Comparison of ENCODE assay signal across 28 mouse cellular contexts in the genomic region with DNA sequence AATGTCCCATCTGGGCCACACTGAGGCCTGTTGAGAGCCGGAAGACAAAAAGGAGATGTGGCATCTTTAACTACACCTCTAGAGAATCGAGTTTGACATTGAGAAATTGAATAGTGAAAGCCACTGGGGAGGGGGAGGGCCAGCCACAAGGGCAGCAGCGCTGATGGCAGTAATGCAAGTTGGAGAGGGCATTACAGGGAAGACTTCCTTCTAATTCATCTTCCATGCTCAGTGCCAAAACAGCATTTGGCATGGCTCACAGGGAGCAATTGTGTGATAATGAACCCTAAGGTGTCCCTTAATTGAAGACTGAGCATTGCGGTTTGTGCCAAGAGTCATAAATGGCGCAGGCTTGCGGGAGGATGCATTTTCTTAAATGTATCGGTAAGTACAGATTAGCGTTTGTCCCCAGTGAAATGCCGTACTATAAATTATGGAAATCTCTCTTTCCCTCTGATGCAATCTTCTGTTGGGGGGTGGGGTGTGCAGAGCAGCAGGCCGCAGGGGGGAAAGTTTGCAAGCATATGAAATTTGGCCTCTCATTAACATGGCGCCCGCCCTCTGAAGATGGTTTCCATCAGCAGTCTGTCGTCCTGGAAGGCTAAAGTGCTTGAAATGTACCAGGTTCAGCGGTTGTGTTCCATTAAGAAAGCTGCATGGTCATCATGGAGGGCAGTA. TPM values are rescaled to one million over a fixed set of nuclear protein-coding genes. Genes with fewer than 3 reads are reported as not detected.
A peak's percentile ranks its signal among the peaks of the same experiment; 100 is the strongest.
DNase-seq lines count a peak whose midpoint lies in the region; ATAC-seq and TF ChIP-seq lines count a peak whose summit lies in the region.
"Had no signal": no experiment of that assay in that cellular context is flagged by ENCODE, and none has a peak within 500 bp of the region (broad histone marks: within the 10 kb centered on the region; RNA-seq: fewer than 3 reads in every experiment).

No protein-coding gene starts in this region.

- H3K4me2 ChIP-seq in midbrain, postnatal 0 days (ENCODE audit: low read depth, low read length, poor library complexity, severe bottlenecking): no peak overlapping the region
- H3K4me2 ChIP-seq in midbrain, embryonic 13.5 days (replicated peaks): no peak overlapping the region
- H3K4me2 ChIP-seq in hindbrain, postnatal 0 days (ENCODE audit: low read depth, low read length): no peak overlapping the region
- H3K4me2 ChIP-seq: embryonic facial prominence, embryonic 13.5 days; forebrain, embryonic 13.5 days; heart, embryonic 13.5 days; liver, embryonic 15.5 days; lung, embryonic 15.5 days had no signal

- H3K4me3 ChIP-seq in midbrain, postnatal 0 days (ENCODE audit: low read depth, low read length): no peak overlapping the region
- no peak overlapping the region for H3K4me3 ChIP-seq in midbrain, embryonic 13.5 days (replicated peaks)
- H3K4me3 ChIP-seq in hindbrain, postnatal 0 days (ENCODE audit: low read length): no peak overlapping the region
- no peak overlapping the region for H3K4me3 ChIP-seq in kidney, adult 2 months (ENCODE audit: insufficient read depth, low read depth, low read length)
- H3K4me3 ChIP-seq: embryonic facial prominence, embryonic 13.5 days; forebrain, embryonic 13.5 days; heart, adult 2 months; heart, embryonic 13.5 days; limb, embryonic 10.5 days; liver, embryonic 15.5 days; lung, embryonic 15.5 days had no signal

- H3K9ac ChIP-seq in midbrain, postnatal 0 days (replicated peaks; ENCODE audit: low read length, poor library complexity, severe bottlenecking): no peak overlapping the region
- H3K9ac ChIP-seq in midbrain, embryonic 13.5 days (replicated peaks): no peak overlapping the region
- H3K9ac ChIP-seq in hindbrain, postnatal 0 days (replicated peaks; ENCODE audit: low read length): no peak overlapping the region
- H3K9ac ChIP-seq: embryonic facial prominence, embryonic 13.5 days; forebrain, embryonic 13.5 days; heart, embryonic 13.5 days; liver, embryonic 15.5 days; lung, embryonic 15.5 days had no signal

- no peak overlapping the region for H3K27ac ChIP-seq in midbrain, postnatal 0 days (ENCODE audit: low read depth, low read length)
- H3K27ac ChIP-seq in midbrain, embryonic 13.5 days: no peak overlapping the region
- H3K27ac ChIP-seq in hindbrain, postnatal 0 days: no peak overlapping the region; the same call in 1 of the 2 replicates
- H3K27ac ChIP-seq in kidney, adult 2 months (ENCODE audit: insufficient read depth, low read depth, low read length): no peak overlapping the region
- H3K27ac ChIP-seq: embryonic facial prominence, embryonic 13.5 days; forebrain, embryonic 13.5 days; heart, adult 2 months; heart, embryonic 13.5 days; limb, embryonic 10.5 days; liver, embryonic 15.5 days; lung, embryonic 15.5 days; macrophage had no signal

- H3K9me3 ChIP-seq in midbrain, postnatal 0 days (ENCODE audit: low read length): no peaks in the 10 kb centered on the region
- H3K9me3 ChIP-seq in midbrain, embryonic 13.5 days: no peaks in the 10 kb centered on the region
- H3K9me3 ChIP-seq in hindbrain, postnatal 0 days (ENCODE audit: low read length): no peaks in the 10 kb centered on the region
- H3K9me3 ChIP-seq: embryonic facial prominence, embryonic 13.5 days; forebrain, embryonic 13.5 days; heart, embryonic 13.5 days; limb, embryonic 10.5 days; liver, embryonic 15.5 days; lung, embryonic 15.5 days had no signal

- no peaks in the 10 kb centered on the region for H3K27me3 ChIP-seq in midbrain, postnatal 0 days (ENCODE audit: insufficient read depth, low read length)
- no peaks in the 10 kb centered on the region for H3K27me3 ChIP-seq in midbrain, embryonic 13.5 days
- no peaks in the 10 kb centered on the region for H3K27me3 ChIP-seq in hindbrain, postnatal 0 days (ENCODE audit: insufficient read depth, low read length)
- H3K27me3 ChIP-seq in kidney, adult 2 months (replicated peaks; ENCODE audit: control insufficient read depth, insufficient read depth, low read length): no peaks in the 10 kb centered on the region
- H3K27me3 ChIP-seq: embryonic facial prominence, embryonic 13.5 days; forebrain, embryonic 13.5 days; heart, embryonic 13.5 days; liver, embryonic 15.5 days; lung, embryonic 15.5 days had no signal

- no peak for TF ChIP-seq CTCF in midbrain, postnatal 0 days (IDR thresholded peaks at IDR 0.05)
- no peak for TF ChIP-seq CTCF in brain, embryonic 14.5 days (IDR thresholded peaks at IDR 0.05; ENCODE audit: borderline replicate concordance, extremely low read depth, insufficient read depth, insufficient read length)
- TF ChIP-seq CTCF in hindbrain, postnatal 0 days (IDR thresholded peaks at IDR 0.05; ENCODE audit: low read depth): no peak
- TF ChIP-seq CTCF in kidney, adult 2 months (conservative IDR thresholded peaks at IDR 0.05; ENCODE audit: insufficient read depth, insufficient read length, low read depth, low read length): no peak

- ATAC-seq in midbrain, postnatal 0 days (ENCODE audit: low FRiP score): no peak
- no peak for ATAC-seq in midbrain, embryonic 13.5 days
- 0 out of 2 replicates have a peak, but pooled peaks have one; percentile 28 for ATAC-seq in hindbrain, postnatal 0 days
- ATAC-seq: CD4-positive, CD25-positive, alpha-beta regulatory T cell, adult 4 months; forebrain, embryonic 13.5 days; Patski had no signal

- TF ChIP-seq POLR2A in brain, embryonic 14.5 days (IDR thresholded peaks at IDR 0.05; ENCODE audit: borderline replicate concordance, extremely low read depth, insufficient read depth, insufficient read length, poor library complexity, severe bottlenecking): no peak
- TF ChIP-seq POLR2A in kidney, adult 2 months (IDR thresholded peaks at IDR 0.05; ENCODE audit: low read depth, low read length): no peak

- 66% methylated on average over 14 of the region's 14 CpGs for WGBS in midbrain, postnatal 0 days
- WGBS in midbrain, embryonic 13.5 days: 74% methylated on average over 14 of the region's 14 CpGs
- WGBS in hindbrain, postnatal 0 days: 52% methylated on average over 14 of the region's 14 CpGs
- 84% methylated on average over 14 of the region's 14 CpGs for WGBS in kidney, adult 2 months

- peak; percentile 45 to 47 for DNase-seq in cerebellum, postnatal 14 days
- DNase-seq in cerebellum, adult 18-20 months: no peak
- DNase-seq in midbrain, postnatal 0 days (ENCODE audit: low spot score): peak; percentile 54
- DNase-seq in brain, embryonic 14.5 days (ENCODE audit: low read depth): peak; percentile 56
- DNase-seq in hindbrain, postnatal 0 days (ENCODE audit: low spot score): peak; percentile 57
- no peak for DNase-seq in kidney, adult 2 months
- DNase-seq: adrenal gland, adult 2 months; gastrocnemius, postnatal 25 days; heart, adult 2 months; heart, postnatal 14 days; kidney, adult 11 months; liver; thymus, postnatal 14 days had no signal

- peaks cover 27% of the 10 kb centered on the region for H3K36me3 ChIP-seq in midbrain, postnatal 0 days (ENCODE audit: insufficient read depth, low read length)
- peaks cover 36% of the 10 kb centered on the region for H3K36me3 ChIP-seq in midbrain, embryonic 13.5 days
- H3K36me3 ChIP-seq in hindbrain, postnatal 0 days (ENCODE audit: insufficient read depth, low read length): peaks cover 23% of the 10 kb centered on the region
- H3K36me3 ChIP-seq in kidney, adult 2 months (ENCODE audit: control insufficient read depth, insufficient read depth, low read length): peaks cover 1% of the 10 kb centered on the region; the same call in 1 of the 2 replicates

- no peaks in the 10 kb centered on the region for H3K4me1 ChIP-seq in midbrain, postnatal 0 days (ENCODE audit: insufficient read depth, low read length)
- H3K4me1 ChIP-seq in midbrain, embryonic 13.5 days (replicated peaks): peaks cover 5% of the 10 kb centered on the region; the same call in 1 of the 2 replicates
- H3K4me1 ChIP-seq in hindbrain, postnatal 0 days (ENCODE audit: insufficient read depth, low read length): no peaks in the 10 kb centered on the region
- H3K4me1 ChIP-seq in kidney, adult 2 months (ENCODE audit: control insufficient read depth, insufficient read depth, low read length): no peaks in the 10 kb centered on the region
- H3K4me1 ChIP-seq: forebrain, embryonic 13.5 days; heart, embryonic 13.5 days; limb, embryonic 10.5 days; liver, embryonic 15.5 days; lung, embryonic 15.5 days had no signal

RNA-seq across cellular contexts. Expression of a gene that starts 21.2 kb away (rescaled TPM):
- 0.99 and 1.4 TPM in 2 replicates for total RNA-seq in midbrain, postnatal 0 days (2014; rRNA removed)
- polyA plus RNA-seq in midbrain, postnatal 0 days (2015; fragmentation: Nextera tagmentation; extraction: Ambion mirVana): 1.9 and 2.4 TPM in 2 replicates
- 4.0 and 8.5 TPM in 2 replicates for polyA plus RNA-seq in midbrain, embryonic 13.5 days (2015; fragmentation: Nextera tagmentation; extraction: Ambion mirVana)
- polyA plus RNA-seq in brain, embryonic 14.5 days (2012; rRNA removed): 6.3 and 7.9 TPM in 2 replicates
- total RNA-seq in hindbrain, postnatal 0 days (2014; rRNA removed): not detected in 2 replicates
- 0.16 and 0.24 TPM in 2 replicates for polyA plus RNA-seq in hindbrain, postnatal 0 days (2015; fragmentation: Nextera tagmentation; extraction: Ambion mirVana)
- not detected in 2 replicates for polyA plus RNA-seq in kidney, adult 2 months (2012; rRNA removed)
- total RNA-seq: adrenal gland, adult 2 months; gastrocnemius, postnatal 25 days; heart, adult 2 months; heart, postnatal 14 days; monocyte, adult 5-6 weeks had no signal
- polyA plus RNA-seq: adrenal gland, adult 2 months; CD4-positive, CD25-positive, alpha-beta regulatory T cell, adult 4 months; heart, adult 2 months; heart, embryonic 13.5 days; kidney, embryonic 16.5 days; large intestine, adult 2 months; limb, embryonic 10.5 days; liver, embryonic 15.5 days; macrophage; Patski; spleen, adult 2 months; stomach, embryonic 14.5 days had no signal

RNA-seq across cellular contexts. Expression of a gene that starts 46.2 kb away (rescaled TPM):
- 25.3 and 37.0 TPM in 2 replicates for total RNA-seq in midbrain, postnatal 0 days (2014; rRNA removed)
- 42.0 and 43.0 TPM in 2 replicates for polyA plus RNA-seq in midbrain, postnatal 0 days (2015; fragmentation: Nextera tagmentation; extraction: Ambion mirVana)
- polyA plus RNA-seq in midbrain, embryonic 13.5 days (2015; fragmentation: Nextera tagmentation; extraction: Ambion mirVana): 61.5 and 65.3 TPM in 2 replicates
- 44.7 and 47.0 TPM in 2 replicates for polyA plus RNA-seq in brain, embryonic 14.5 days (2012; rRNA removed)
- 29.0 and 32.2 TPM in 2 replicates for total RNA-seq in hindbrain, postnatal 0 days (2014; rRNA removed)
- polyA plus RNA-seq in hindbrain, postnatal 0 days (2015; fragmentation: Nextera tagmentation; extraction: Ambion mirVana): 45.8 and 50.5 TPM in 2 replicates
- 23.6 and 34.7 TPM in 2 replicates for polyA plus RNA-seq in kidney, adult 2 months (2012; rRNA removed)

RNA-seq across cellular contexts. Expression of a gene that starts 51.9 kb away (rescaled TPM):
- total RNA-seq in midbrain, postnatal 0 days (2014; rRNA removed): 26.7 and 27.4 TPM in 2 replicates
- 32.2 and 36.8 TPM in 2 replicates for polyA plus RNA-seq in midbrain, postnatal 0 days (2015; fragmentation: Nextera tagmentation; extraction: Ambion mirVana)
- 45.7 and 49.1 TPM in 2 replicates for polyA plus RNA-seq in midbrain, embryonic 13.5 days (2015; fragmentation: Nextera tagmentation; extraction: Ambion mirVana)
- polyA plus RNA-seq in brain, embryonic 14.5 days (2012; rRNA removed): 36.6 and 39.7 TPM in 2 replicates
- 17.2 and 31.1 TPM in 2 replicates for total RNA-seq in hindbrain, postnatal 0 days (2014; rRNA removed)
- polyA plus RNA-seq in hindbrain, postnatal 0 days (2015; fragmentation: Nextera tagmentation; extraction: Ambion mirVana): 35.6 and 36.5 TPM in 2 replicates
- polyA plus RNA-seq in kidney, adult 2 months (2012; rRNA removed): 9.8 and 11.4 TPM in 2 replicates

Comparison
In these comparisons a context has a peak if more than half of its experiments do, and no peak if none do; other contexts are left out.
1. DNase-seq: peak in cerebellum, postnatal 14 days (2 of 2), midbrain, postnatal 0 days (single experiment), brain, embryonic 14.5 days (single experiment) and hindbrain, postnatal 0 days (single experiment); none in cerebellum, adult 18-20 months (0 of 2) and kidney, adult 2 months (single experiment).